Mouse (Mus musculus) midbrain, embryonic 12.5 days (tissue): ENCODE data around the gene Kcnc1. TPM values are rescaled to one million over a fixed set of nuclear protein-coding genes. Genes with fewer than 3 reads are reported as not detected.

Experiments
- ATAC-seq: fragments of 200-750 bp; cut with Nextera tagmentation; 2 replicates; pipeline ENCODE4 v1.8.0; 2017; ENCODE audit warnings: low read depth, moderate TSS enrichment, moderate library complexity; ENCODE audit not compliant: low FRiP score
- H3K27ac ChIP-seq: fragments of 300-500 bp; sonication (generic); replicated peaks from 2 replicates; pipeline ENCODE4 v1.5.1; 2016; ENCODE audit warnings: mild to moderate bottlenecking
- H3K27me3 ChIP-seq: fragments of 300-500 bp; sonication (generic); 2 replicates; pipeline ENCODE4 v1.6.1; 2016; ENCODE audit warnings: mild to moderate bottlenecking
- H3K36me3 ChIP-seq: fragments of 300-500 bp; sonication (generic); 2 replicates; pipeline ENCODE4 v1.6.1; 2016
- H3K4me1 ChIP-seq: fragments of 300-500 bp; sonication (generic); 2 replicates; pipeline ENCODE4 v1.6.1; 2016
- H3K4me2 ChIP-seq: fragments of 300-500 bp; sonication (generic); replicated peaks from 2 replicates; pipeline ENCODE4 v1.6.1; 2016; ENCODE audit warnings: mild to moderate bottlenecking, moderate library complexity
- H3K4me3 ChIP-seq: fragments of 300-500 bp; sonication (generic); 2 replicates; pipeline ENCODE4 v1.5.1; 2016; ENCODE audit warnings: mild to moderate bottlenecking
- H3K9ac ChIP-seq: fragments of 300-500 bp; sonication (generic); replicated peaks from 2 replicates; pipeline ENCODE4 v1.6.1; 2016; ENCODE audit warnings: mild to moderate bottlenecking, moderate library complexity
- H3K9me3 ChIP-seq: fragments of 300-500 bp; sonication (generic); 2 replicates; pipeline ENCODE4 v1.6.1; 2016; ENCODE audit warnings: mild to moderate bottlenecking
- WGBS: fragments of 180-500 bp; shearing (Covaris S2); methylation state at CpG from one replicate; pipeline ENCODE4 v1.1.7; 2016; 5-methylcytosine and 5-hydroxymethylcytosine counted together
- polyA plus RNA-seq: library from polyadenylated mRNA; unstranded; fragments of >200 nt; fragmentation: Nextera tagmentation; extraction: Ambion mirVana; gene quantifications from 2 replicates; pipeline ENCODE4 v1.2.1, GENCODE M21; 2016

Kcnc1 gene
- polyA plus RNA-seq: 7.1 and 9.5 TPM in 2 replicates

- H3K4me3 ChIP-seq: peak within 1 kb of the TSS; percentile 76
- peak within 1 kb of the TSS; percentile 90 for H3K4me2 ChIP-seq
Measured at GRCm38 (mm10) chr7:46396231-46396927, at the start of gene Kcnc1. Gene Kcnc1 (plus strand): TSS chr7:46396497.

GRCm38 (mm10) chr7:46347692-46348091 is 48.6 kb upstream of the Kcnc1 start:
- H3K36me3 ChIP-seq: no peaks in the 10 kb centered on the region
- 74% methylated on average over 4 of the region's 4 CpGs for WGBS
- H3K9ac ChIP-seq: no peak overlapping the region
- peaks cover 6% of the 10 kb centered on the region for H3K4me1 ChIP-seq
- peaks cover 30% of the 10 kb centered on the region for H3K27me3 ChIP-seq
- H3K4me3 ChIP-seq: no peak overlapping the region
- H3K9me3 ChIP-seq: no peaks in the 10 kb centered on the region
- ATAC-seq: no peak
- no peak overlapping the region for H3K4me2 ChIP-seq
- no peak overlapping the region for H3K27ac ChIP-seq

More at GRCm38 (mm10) chr7:46396231-46396927, at the start of gene Kcnc1:
- WGBS: under 1% methylated on average over 35 of the region's 93 CpGs
- Histone ChIP-seq H3K27ac (peak within 1 kb of the TSS; percentile 80), H3K9me3 (no peaks in the 10 kb centered on the region), H3K36me3 (no peaks in the 10 kb centered on the region), H3K4me1 (peaks cover 26% of the 10 kb centered on the region), H3K9ac (peak within 1 kb of the TSS; percentile 80), H3K27me3 (peaks cover 83% of the 10 kb centered on the region)
- peak; percentile 76 for ATAC-seq

GRCm38 (mm10) chr7:46348813-46349212 is 47.5 kb upstream of the Kcnc1 start:
- peaks cover 6% of the 10 kb centered on the region for H3K4me1 ChIP-seq
- H3K9ac ChIP-seq: 0 out of 2 replicates have a peak overlapping the region, but pooled peaks have one; percentile 20
- H3K27ac ChIP-seq: no peak overlapping the region
- H3K4me3 ChIP-seq: peak overlapping the region; percentile 25
- no peaks in the 10 kb centered on the region for H3K36me3 ChIP-seq
- no peaks in the 10 kb centered on the region for H3K9me3 ChIP-seq
- peak; percentile 30; the same call in 1 of the 2 replicates for ATAC-seq
- H3K27me3 ChIP-seq: peaks cover 30% of the 10 kb centered on the region
- 2% methylated on average over 31 of the region's 36 CpGs for WGBS
- H3K4me2 ChIP-seq: peak overlapping the region; percentile 53

- Histone ChIP-seq H3K9me3 (no peaks in the 10 kb centered on the region), H3K27me3 (peaks cover 30% of the 10 kb centered on the region), H3K4me1 (peaks cover 6% of the 10 kb centered on the region), H3K4me3 (no peak overlapping the region), H3K4me2 (no peak overlapping the region), H3K9ac (no peak overlapping the region), H3K27ac (no peak overlapping the region), H3K36me3 (no peaks in the 10 kb centered on the region)
- 47% methylated on average over 9 of the region's 9 CpGs for WGBS
- no peak for ATAC-seq
Measured at GRCm38 (mm10) chr7:46350119-46350702, 46.1 kb upstream of the Kcnc1 start.

- Histone ChIP-seq H3K27ac (no peak overlapping the region), H3K27me3 (peaks cover 26% of the 10 kb centered on the region), H3K4me2 (no peak overlapping the region), H3K9ac (no peak overlapping the region), H3K4me1 (peaks cover 6% of the 10 kb centered on the region), H3K4me3 (no peak overlapping the region), H3K9me3 (no peaks in the 10 kb centered on the region), H3K36me3 (no peaks in the 10 kb centered on the region)
- no peak for ATAC-seq
- WGBS: 70% methylated on average over 2 of the region's 2 CpGs
Measured at GRCm38 (mm10) chr7:46352748-46353147, 43.5 kb upstream of the Kcnc1 start.

GRCm38 (mm10) chr7:46353216-46353615 is 43.1 kb upstream of the Kcnc1 start:
- WGBS: 53% methylated on average over 8 of the region's 8 CpGs
- Histone ChIP-seq H3K36me3 (no peaks in the 10 kb centered on the region), H3K27ac (no peak overlapping the region)

GRCm38 (mm10) chr7:46353875-46354274 is 42.4 kb upstream of the Kcnc1 start:
- H3K4me3 ChIP-seq: no peak overlapping the region
- H3K36me3 ChIP-seq: no peaks in the 10 kb centered on the region
- H3K9me3 ChIP-seq: no peaks in the 10 kb centered on the region
- H3K4me2 ChIP-seq: no peak overlapping the region
- H3K9ac ChIP-seq: no peak overlapping the region
- peaks cover 2% of the 10 kb centered on the region; the same call in 1 of the 2 replicates for H3K4me1 ChIP-seq
- peaks cover 15% of the 10 kb centered on the region for H3K27me3 ChIP-seq
- no peak for ATAC-seq
- WGBS: 85% methylated on average over 4 of the region's 4 CpGs
- H3K27ac ChIP-seq: no peak overlapping the region

More at GRCm38 (mm10) chr7:46353216-46353615, 43.1 kb upstream of the Kcnc1 start:
- Histone ChIP-seq H3K9me3 (no peaks in the 10 kb centered on the region), H3K9ac (no peak overlapping the region), H3K4me3 (no peak overlapping the region), H3K4me1 (peaks cover 6% of the 10 kb centered on the region), H3K4me2 (no peak overlapping the region), H3K27me3 (peaks cover 22% of the 10 kb centered on the region)
- ATAC-seq: no peak

- no peaks in the 10 kb centered on the region for H3K9me3 ChIP-seq
- no peak overlapping the region for H3K9ac ChIP-seq
- no peak for ATAC-seq
- H3K4me1 ChIP-seq: no peaks in the 10 kb centered on the region
- no peak overlapping the region for H3K27ac ChIP-seq
- H3K27me3 ChIP-seq: no peaks in the 10 kb centered on the region
- no peaks in the 10 kb centered on the region for H3K36me3 ChIP-seq
- no peak overlapping the region for H3K4me2 ChIP-seq
- no peak overlapping the region for H3K4me3 ChIP-seq
Measured at GRCm38 (mm10) chr7:46361776-46362175, 34.5 kb upstream of the Kcnc1 start.

- 54% methylated on average over 4 of the region's 5 CpGs for WGBS
- no peaks in the 10 kb centered on the region for H3K9me3 ChIP-seq
- no peak overlapping the region for H3K9ac ChIP-seq
- ATAC-seq: no peak
- H3K4me1 ChIP-seq: no peaks in the 10 kb centered on the region
- no peaks in the 10 kb centered on the region for H3K27me3 ChIP-seq
- H3K4me3 ChIP-seq: no peak overlapping the region
- H3K27ac ChIP-seq: no peak overlapping the region
- H3K36me3 ChIP-seq: no peaks in the 10 kb centered on the region
- no peak overlapping the region for H3K4me2 ChIP-seq
Measured at GRCm38 (mm10) chr7:46364154-46364553, 32.1 kb upstream of the Kcnc1 start.

GRCm38 (mm10) chr7:46365810-46366209 is 30.5 kb upstream of the Kcnc1 start:
- WGBS: 84% methylated on average over 1 of the region's 1 CpGs
- Histone ChIP-seq H3K4me3 (no peak overlapping the region), H3K4me1 (no peaks in the 10 kb centered on the region), H3K9ac (no peak overlapping the region), H3K27me3 (no peaks in the 10 kb centered on the region), H3K27ac (no peak overlapping the region), H3K36me3 (no peaks in the 10 kb centered on the region), H3K9me3 (no peaks in the 10 kb centered on the region), H3K4me2 (no peak overlapping the region)
- no peak for ATAC-seq

- Histone ChIP-seq H3K27ac (no peak overlapping the region), H3K9me3 (no peaks in the 10 kb centered on the region), H3K9ac (no peak overlapping the region), H3K4me2 (no peak overlapping the region), H3K4me1 (peaks cover under 1% of the 10 kb centered on the region; the same call in 1 of the 2 replicates), H3K4me3 (no peak overlapping the region), H3K36me3 (no peaks in the 10 kb centered on the region), H3K27me3 (peaks cover 37% of the 10 kb centered on the region)
- no peak for ATAC-seq
- WGBS: 78% methylated on average over 4 of the region's 4 CpGs
Measured at GRCm38 (mm10) chr7:46371104-46371503, 25.2 kb upstream of the Kcnc1 start.

- Histone ChIP-seq H3K4me3 (peak within 1 kb of the TSS; percentile 23), H3K9ac (0 out of 2 replicates have a peak within 1 kb of the TSS, but pooled peaks have one; percentile 13), H3K4me2 (peak within 1 kb of the TSS; percentile 43), H3K36me3 (no peaks in the 10 kb centered on the region), H3K9me3 (no peaks in the 10 kb centered on the region), H3K4me1 (peaks cover 21% of the 10 kb centered on the region), H3K27me3 (peaks cover 82% of the 10 kb centered on the region), H3K27ac (no peak within 1 kb of the TSS)
- no peak for ATAC-seq
- 4% methylated on average over 44 of the region's 44 CpGs for WGBS
Measured at GRCm38 (mm10) chr7:46376172-46377007, 19.9 kb upstream of the Kcnc1 start, which contains the start of gene Myod1. Gene Myod1 (plus strand): TSS chr7:46376474.
